Mouse (Mus musculus): ENCODE results near the gene Cdk11b. TPM values are rescaled to one million over a fixed set of nuclear protein-coding genes. Genes with fewer than 3 reads are reported as not detected.

The Cdk11b gene
- polyA plus RNA-seq, 1 experiment from 2014 or later = 69.4 TPM

- no peaks in the 10 kb centered on the region for H3K27me3 ChIP-seq (ENCODE audit: control insufficient read depth, insufficient read depth, low read length)
- H3K36me3 ChIP-seq (ENCODE audit: control insufficient read depth, insufficient read depth, low read length) = peaks cover 26% of the 10 kb centered on the region
- H3K27ac ChIP-seq (replicated peaks; ENCODE audit: low read depth, low read length) = no peak overlapping the region
- no peaks in the 10 kb centered on the region for H3K4me1 ChIP-seq (ENCODE audit: control insufficient read depth, insufficient read depth, low read length)
- no peak overlapping the region for H3K9ac ChIP-seq (ENCODE audit: low read length)
- H3K4me3 ChIP-seq (ENCODE audit: low read depth, low read length) = no peak overlapping the region
- H3K4me2 ChIP-seq (ENCODE audit: low read depth, severe bottlenecking) = no peak overlapping the region
- 90% methylated on average over 5 of the region's 5 CpGs for WGBS
- DNase-seq (ENCODE audit: low spot score) = no peak
- no peak for ATAC-seq (ENCODE audit: insufficient number of reproducible peaks, low FRiP score, low TSS enrichment, low read depth)
- H3K9me3 ChIP-seq (ENCODE audit: control insufficient read depth, low read length) = no peaks in the 10 kb centered on the region
Observed at GRCm38 (mm10) chr4:155589356-155589755, 35.3 kb upstream of the Cdk11b start.

GRCm38 (mm10) chr4:155591012-155591719 is 33.5 kb upstream of the Cdk11b start:
- WGBS = 87% methylated on average over 7 of the region's 7 CpGs
- Histone ChIP-seq H3K27ac (replicated peaks; ENCODE audit: low read depth, low read length) (no peak overlapping the region), H3K4me2 (ENCODE audit: low read depth, severe bottlenecking) (no peak overlapping the region), H3K9ac (ENCODE audit: low read length) (no peak overlapping the region), H3K9me3 (ENCODE audit: control insufficient read depth, low read length) (no peaks in the 10 kb centered on the region), H3K4me3 (ENCODE audit: low read depth, low read length) (no peak overlapping the region), H3K27me3 (ENCODE audit: control insufficient read depth, insufficient read depth, low read length) (no peaks in the 10 kb centered on the region), H3K36me3 (ENCODE audit: control insufficient read depth, insufficient read depth, low read length) (peaks cover 19% of the 10 kb centered on the region), H3K4me1 (ENCODE audit: control insufficient read depth, insufficient read depth, low read length) (no peaks in the 10 kb centered on the region)
- no peak for DNase-seq (ENCODE audit: low spot score)
- no peak for ATAC-seq (ENCODE audit: insufficient number of reproducible peaks, low FRiP score, low TSS enrichment, low read depth)

DNA sequence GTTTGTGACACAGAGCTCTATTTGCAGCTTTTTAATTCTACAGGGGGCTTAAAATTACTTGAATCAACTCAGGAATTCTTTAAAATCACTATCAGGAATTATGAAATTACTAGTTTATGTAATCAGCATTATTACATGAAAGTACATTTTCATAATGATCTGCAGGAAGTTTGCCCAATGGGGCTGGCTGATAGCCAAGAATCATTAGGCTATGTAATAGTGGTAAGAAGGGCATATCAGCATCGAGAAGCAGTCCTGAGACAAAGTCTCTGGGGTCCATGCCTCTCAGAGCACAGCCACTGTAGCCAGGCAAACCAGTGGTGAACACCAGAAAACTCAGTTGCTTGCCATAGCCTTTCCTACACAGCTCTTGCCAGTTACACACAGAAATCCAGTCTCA is 30.9 kb upstream of the Cdk11b start:
- Histone ChIP-seq H3K9ac (ENCODE audit: low read length) (no peak overlapping the region), H3K27ac (replicated peaks; ENCODE audit: low read depth, low read length) (no peak overlapping the region), H3K27me3 (ENCODE audit: control insufficient read depth, insufficient read depth, low read length) (no peaks in the 10 kb centered on the region), H3K4me2 (ENCODE audit: low read depth, severe bottlenecking) (no peak overlapping the region), H3K36me3 (ENCODE audit: control insufficient read depth, insufficient read depth, low read length) (peaks cover 5% of the 10 kb centered on the region), H3K9me3 (ENCODE audit: control insufficient read depth, low read length) (no peaks in the 10 kb centered on the region), H3K4me3 (ENCODE audit: low read depth, low read length) (no peak overlapping the region), H3K4me1 (ENCODE audit: control insufficient read depth, insufficient read depth, low read length) (no peaks in the 10 kb centered on the region)
- ATAC-seq (ENCODE audit: insufficient number of reproducible peaks, low FRiP score, low TSS enrichment, low read depth) (no peak), DNase-seq (ENCODE audit: low spot score) (no peak)
- 81% methylated on average over 1 of the region's 1 CpGs for WGBS

GRCm38 (mm10) chr4:155595777-155596176 is 28.9 kb upstream of the Cdk11b start:
- ATAC-seq (ENCODE audit: insufficient number of reproducible peaks, low FRiP score, low TSS enrichment, low read depth) = no peak
- 86% methylated on average over 3 of the region's 3 CpGs for WGBS

GRCm38 (mm10) chr4:155596606-155597005 is 28.0 kb upstream of the Cdk11b start:
- no peaks in the 10 kb centered on the region for H3K27me3 ChIP-seq (ENCODE audit: control insufficient read depth, insufficient read depth, low read length)
- H3K36me3 ChIP-seq (ENCODE audit: control insufficient read depth, insufficient read depth, low read length) = no peaks in the 10 kb centered on the region
- DNase-seq (ENCODE audit: low spot score) (no peak), ATAC-seq (ENCODE audit: insufficient number of reproducible peaks, low FRiP score, low TSS enrichment, low read depth) (no peak)
- no peak overlapping the region for H3K27ac ChIP-seq (replicated peaks; ENCODE audit: low read depth, low read length)
- no peaks in the 10 kb centered on the region for H3K9me3 ChIP-seq (ENCODE audit: control insufficient read depth, low read length)
- H3K9ac ChIP-seq (ENCODE audit: low read length) = no peak overlapping the region
- 83% methylated on average over 5 of the region's 5 CpGs for WGBS
- H3K4me3 ChIP-seq (ENCODE audit: low read depth, low read length) = no peak overlapping the region
- no peaks in the 10 kb centered on the region for H3K4me1 ChIP-seq (ENCODE audit: control insufficient read depth, insufficient read depth, low read length)
- H3K4me2 ChIP-seq (ENCODE audit: low read depth, severe bottlenecking) = no peak overlapping the region

More at GRCm38 (mm10) chr4:155595777-155596176, 28.9 kb upstream of the Cdk11b start:
- no peak overlapping the region for H3K4me2 ChIP-seq (ENCODE audit: low read depth, severe bottlenecking)
- H3K4me1 ChIP-seq (ENCODE audit: control insufficient read depth, insufficient read depth, low read length) = no peaks in the 10 kb centered on the region
- no peaks in the 10 kb centered on the region for H3K27me3 ChIP-seq (ENCODE audit: control insufficient read depth, insufficient read depth, low read length)
- H3K9me3 ChIP-seq (ENCODE audit: control insufficient read depth, low read length) = no peaks in the 10 kb centered on the region
- no peak overlapping the region for H3K4me3 ChIP-seq (ENCODE audit: low read depth, low read length)
- no peak overlapping the region for H3K27ac ChIP-seq (replicated peaks; ENCODE audit: low read depth, low read length)
- no peak overlapping the region for H3K9ac ChIP-seq (ENCODE audit: low read length)
- DNase-seq (ENCODE audit: low spot score) = no peak
- H3K36me3 ChIP-seq (ENCODE audit: control insufficient read depth, insufficient read depth, low read length) = no peaks in the 10 kb centered on the region

- no peak for DNase-seq (ENCODE audit: low spot score)
- no peaks in the 10 kb centered on the region for H3K27me3 ChIP-seq (ENCODE audit: control insufficient read depth, insufficient read depth, low read length)
- peaks cover 7% of the 10 kb centered on the region for H3K4me1 ChIP-seq (ENCODE audit: control insufficient read depth, insufficient read depth, low read length)
- H3K9ac ChIP-seq (ENCODE audit: low read length) = no peak overlapping the region
- no peak overlapping the region for H3K4me3 ChIP-seq (ENCODE audit: low read depth, low read length)
- 27% methylated on average over 13 of the region's 20 CpGs for WGBS
- no peaks in the 10 kb centered on the region for H3K36me3 ChIP-seq (ENCODE audit: control insufficient read depth, insufficient read depth, low read length)
- no peak for ATAC-seq (ENCODE audit: insufficient number of reproducible peaks, low FRiP score, low TSS enrichment, low read depth)
- H3K4me2 ChIP-seq (ENCODE audit: low read depth, severe bottlenecking) = no peak overlapping the region
- no peak overlapping the region for H3K27ac ChIP-seq (replicated peaks; ENCODE audit: low read depth, low read length)
- H3K9me3 ChIP-seq (ENCODE audit: control insufficient read depth, low read length) = no peaks in the 10 kb centered on the region
Observed at GRCm38 (mm10) chr4:155598536-155598935, 26.1 kb upstream of the Cdk11b start.

DNA sequence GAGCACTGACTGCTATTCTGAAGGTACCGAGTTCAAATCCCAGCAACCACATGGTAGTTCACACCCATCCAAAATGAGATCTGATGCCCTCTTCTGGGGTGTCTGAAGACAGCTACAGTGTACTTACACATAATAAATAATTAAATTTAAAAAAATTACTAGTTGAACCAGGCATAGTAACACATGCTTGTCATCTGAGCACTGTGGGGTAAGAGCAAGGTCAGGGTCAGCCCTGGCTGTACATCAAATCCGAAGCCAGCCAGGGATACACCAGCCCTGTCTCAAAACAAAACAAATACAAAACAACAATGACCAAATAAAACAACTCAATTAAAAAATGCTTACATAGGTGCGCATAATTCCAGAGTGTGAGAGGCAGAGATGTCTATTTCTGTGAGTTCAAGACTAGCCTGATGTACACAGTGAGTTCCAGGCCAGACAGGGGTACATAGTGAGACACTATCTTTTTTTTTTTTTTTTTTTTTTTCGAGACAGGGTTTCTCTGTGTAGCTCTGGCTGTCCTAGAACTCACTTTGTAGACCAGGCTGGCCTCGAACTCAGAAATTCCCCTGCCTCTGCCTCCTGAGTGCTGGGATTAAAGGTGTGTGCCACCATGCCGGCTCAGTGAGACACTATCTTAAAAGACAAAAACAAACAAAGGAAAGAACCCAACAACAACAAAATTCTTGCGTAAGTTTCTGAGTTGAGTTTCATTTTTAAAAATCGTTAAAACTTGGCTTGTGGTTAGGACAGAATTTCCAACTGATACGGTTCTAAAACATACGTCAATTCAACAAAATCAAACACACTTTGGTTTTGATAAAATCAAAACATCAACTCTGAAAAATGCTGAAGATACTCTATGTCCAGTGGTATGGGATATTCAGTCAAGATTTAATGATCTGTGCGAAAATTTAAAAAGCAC is 24.5 kb upstream of the Cdk11b start:
- no peaks in the 10 kb centered on the region for H3K9me3 ChIP-seq (ENCODE audit: control insufficient read depth, low read length)
- H3K4me3 ChIP-seq (ENCODE audit: low read depth, low read length) = peak overlapping the region; percentile 92
- no peaks in the 10 kb centered on the region for H3K36me3 ChIP-seq (ENCODE audit: control insufficient read depth, insufficient read depth, low read length)
- WGBS = 91% methylated on average over 10 of the region's 11 CpGs
- ATAC-seq (ENCODE audit: insufficient number of reproducible peaks, low FRiP score, low TSS enrichment, low read depth) (no peak), DNase-seq (ENCODE audit: low spot score) (no peak)
- peak overlapping the region; percentile 93; the same call in 1 of the 2 replicates for H3K4me2 ChIP-seq (ENCODE audit: low read depth, severe bottlenecking)
- peak overlapping the region; percentile 99; the same call in 1 of the 2 replicates for H3K27ac ChIP-seq (replicated peaks; ENCODE audit: low read depth, low read length)
- H3K4me1 ChIP-seq (ENCODE audit: control insufficient read depth, insufficient read depth, low read length) = peaks cover 7% of the 10 kb centered on the region
- peak overlapping the region; percentile 61; the same call in 1 of the 2 replicates for H3K9ac ChIP-seq (ENCODE audit: low read length)
- no peaks in the 10 kb centered on the region for H3K27me3 ChIP-seq (ENCODE audit: control insufficient read depth, insufficient read depth, low read length)

DNA sequence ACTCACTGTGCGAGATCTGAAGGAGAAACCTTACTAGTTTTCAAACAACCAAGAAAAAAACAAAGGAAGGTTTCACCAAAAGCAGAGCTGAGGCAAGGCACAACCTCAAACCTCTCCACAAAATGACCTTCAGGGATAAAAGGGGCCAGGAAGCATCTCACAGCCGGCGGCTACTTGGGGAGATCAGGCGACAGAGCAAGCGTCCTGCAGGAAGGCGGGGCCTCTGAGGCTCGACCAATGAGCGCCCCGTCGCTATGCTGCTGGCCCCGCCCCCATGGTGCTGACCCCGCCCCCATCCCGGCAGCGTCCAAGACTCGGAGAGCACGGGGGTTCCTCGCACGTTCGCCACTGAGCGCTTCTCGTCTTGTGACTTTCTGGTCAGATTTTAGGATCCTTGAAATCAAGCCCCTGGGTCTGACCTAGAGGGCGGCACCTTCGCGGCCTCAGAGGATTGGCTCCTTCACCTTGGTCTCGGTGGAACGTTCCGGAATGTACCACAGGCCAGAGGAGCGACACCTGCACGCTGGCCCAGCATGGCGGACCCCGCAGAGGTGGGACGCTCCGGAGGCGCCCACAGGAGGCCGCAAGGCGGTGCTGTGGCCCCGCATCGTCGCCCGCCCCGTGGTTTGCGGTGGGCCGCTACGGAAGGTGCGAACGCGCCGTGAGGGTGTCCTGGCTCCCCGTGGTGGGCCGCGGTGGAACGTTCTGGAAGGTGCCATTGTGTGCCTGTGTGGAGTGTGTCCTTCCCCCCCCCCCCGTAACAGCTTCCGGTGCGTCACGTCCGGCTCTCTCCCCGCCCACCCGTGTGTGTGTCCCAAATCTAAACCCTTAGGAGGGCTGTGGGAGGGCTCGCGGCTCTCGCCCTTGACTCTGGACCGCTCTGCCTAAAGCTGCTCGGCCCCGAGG is 23.3 kb upstream of the Cdk11b start, which contains the start of gene Slc35e2:
Gene Slc35e2, plus strand, starts transcription at position 326 of the 906 bp plus-strand sequence.
- peak within 1 kb of the TSS; percentile 95 for H3K9ac ChIP-seq (ENCODE audit: low read length)
- H3K27ac ChIP-seq (replicated peaks; ENCODE audit: low read depth, low read length) = peak within 1 kb of the TSS; percentile 99
- under 1% methylated on average over 65 of the region's 65 CpGs for WGBS
- no peaks in the 10 kb centered on the region for H3K9me3 ChIP-seq (ENCODE audit: control insufficient read depth, low read length)
- peak; percentile 98 for DNase-seq (ENCODE audit: low spot score)
- no peaks in the 10 kb centered on the region for H3K36me3 ChIP-seq (ENCODE audit: control insufficient read depth, insufficient read depth, low read length)
- H3K4me1 ChIP-seq (ENCODE audit: control insufficient read depth, insufficient read depth, low read length) = peaks cover 7% of the 10 kb centered on the region
- peak; percentile 94 for ATAC-seq (ENCODE audit: insufficient number of reproducible peaks, low FRiP score, low TSS enrichment, low read depth)
- H3K27me3 ChIP-seq (ENCODE audit: control insufficient read depth, insufficient read depth, low read length) = no peaks in the 10 kb centered on the region
- peak within 1 kb of the TSS; percentile 93 for H3K4me2 ChIP-seq (ENCODE audit: low read depth, severe bottlenecking)
- peak within 1 kb of the TSS; percentile 92 for H3K4me3 ChIP-seq (ENCODE audit: low read depth, low read length)

All from limb, embryonic 11.5 days (tissue).